Mouse (Mus musculus) bone marrow macrophage, adult 2 months (primary cell): ENCODE data around the gene Zdhhc13.

ENCODE experiments used
- CTCF ChIP-seq: IDR thresholded peaks from 2 replicates; pipeline ENCODE4 v1.5.1; 2012; ENCODE audit warnings: low read depth, mild to moderate bottlenecking, low read length, moderate library complexity
- POLR2A ChIP-seq: IDR thresholded peaks from 2 replicates; pipeline ENCODE4 v1.6.1; 2012; ENCODE audit warnings: mild to moderate bottlenecking, low read depth, low read length, borderline replicate concordance

DNA sequence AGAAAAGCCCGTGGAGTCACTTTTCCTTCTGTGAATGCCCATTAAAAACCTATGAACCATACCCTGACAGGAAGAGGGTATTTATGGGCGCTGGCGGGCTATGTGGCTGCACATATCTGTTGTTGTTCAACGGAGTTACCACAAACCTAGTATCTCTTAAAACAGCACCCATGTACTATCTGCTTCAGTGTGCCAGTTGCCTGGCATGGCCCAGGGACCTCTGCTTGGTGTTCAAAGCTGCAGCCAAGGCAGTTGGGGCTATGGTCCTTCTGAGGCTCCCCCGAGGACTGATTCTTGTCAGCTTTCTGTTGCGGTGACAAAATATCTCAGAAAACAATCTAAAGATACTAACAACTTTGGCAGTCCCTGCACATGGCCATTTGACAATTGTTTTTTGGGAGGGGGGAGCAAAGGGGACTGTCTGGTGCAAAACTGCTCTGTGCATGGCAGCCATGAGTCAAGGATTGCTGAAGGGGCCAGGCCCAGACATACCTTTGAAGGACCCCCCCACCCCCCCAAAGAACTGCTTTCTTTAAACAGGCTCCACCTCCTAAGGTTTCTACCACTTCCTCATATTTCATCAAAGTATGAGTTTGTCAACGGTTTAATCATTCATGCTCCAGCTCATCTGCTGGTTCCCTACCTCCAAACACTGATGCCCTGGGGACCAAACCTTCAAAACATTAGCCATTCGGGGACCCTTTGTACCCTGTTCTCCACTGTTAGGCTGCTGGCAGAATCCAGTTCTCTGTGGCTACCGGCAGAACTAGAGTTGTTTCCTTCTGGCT lies 76.1 kb downstream of the Zdhhc13 start:
- TF ChIP-seq CTCF: no peak
- no peak for TF ChIP-seq POLR2A
